Mouse (Mus musculus): Measurements from ENCODE around the gene Rfx1. TPM values are rescaled to one million over a fixed set of nuclear protein-coding genes. Genes with fewer than 3 reads are reported as not detected.
A peak's percentile ranks its signal among the peaks of the same experiment; 100 is the strongest.

The Rfx1 gene
- 30.4 and 39.4 TPM in 2 replicates for polyA plus RNA-seq (2012; rRNA removed)
- polyA plus RNA-seq (2014; fragmentation: Nextera tagmentation; extraction: Ambion mirVana), result 9.8 and 12.8 TPM in 2 replicates

- TF ChIP-seq POLR2A (IDR thresholded peaks at IDR 0.05; ENCODE audit: borderline replicate concordance, extremely low read depth, insufficient read depth, insufficient read length), result peak; percentile 60; the same call in 1 of the 2 replicates
- Histone ChIP-seq H3K9ac (ENCODE audit: low read depth, low read length, severe bottlenecking) (peak within 1 kb of the TSS; percentile 96), H3K27me3 (ENCODE audit: control insufficient read depth, insufficient read depth, low read length) (no peaks in the 10 kb centered on the region), H3K27ac (replicated peaks; ENCODE audit: low read depth, low read length) (peak within 1 kb of the TSS; percentile 98), H3K36me3 (ENCODE audit: control insufficient read depth, insufficient read depth, low read length) (no peaks in the 10 kb centered on the region), H3K4me2 (replicated peaks; ENCODE audit: low read depth, low read length, severe bottlenecking) (peak within 1 kb of the TSS; percentile 76), H3K4me3 (replicated peaks; ENCODE audit: low read length) (peak within 1 kb of the TSS; percentile 99), H3K9me3 (ENCODE audit: control insufficient read depth, low read length) (no peaks in the 10 kb centered on the region), H3K4me1 (ENCODE audit: control insufficient read depth, insufficient read depth, low read length) (peaks cover 9% of the 10 kb centered on the region; the same call in 1 of the 2 replicates)
- under 1% methylated on average over 49 of the region's 51 CpGs for WGBS
- DNase-seq (ENCODE audit: low spot score) (peak; percentile 100), ATAC-seq (ENCODE audit: low FRiP score, low read depth) (peak; percentile 96)
Measured at GRCm38 (mm10) chr8:84066291-84066930, at the start of gene Rfx1. TSS of gene Rfx1 (plus strand) at chr8:84066834.

- Histone ChIP-seq H3K9me3 (ENCODE audit: control insufficient read depth, low read length) (no peaks in the 10 kb centered on the region), H3K4me3 (replicated peaks; ENCODE audit: low read length) (no peak overlapping the region), H3K4me2 (replicated peaks; ENCODE audit: low read depth, low read length, severe bottlenecking) (no peak overlapping the region), H3K9ac (ENCODE audit: low read depth, low read length, severe bottlenecking) (no peak overlapping the region), H3K4me1 (ENCODE audit: control insufficient read depth, insufficient read depth, low read length) (no peaks in the 10 kb centered on the region), H3K27me3 (ENCODE audit: control insufficient read depth, insufficient read depth, low read length) (peaks cover 17% of the 10 kb centered on the region; the same call in 1 of the 2 replicates), H3K36me3 (ENCODE audit: control insufficient read depth, insufficient read depth, low read length) (no peaks in the 10 kb centered on the region), H3K27ac (replicated peaks; ENCODE audit: low read depth, low read length) (no peak overlapping the region)
- no peak for ATAC-seq (ENCODE audit: low FRiP score, low read depth)
- TF ChIP-seq POLR2A (IDR thresholded peaks at IDR 0.05; ENCODE audit: borderline replicate concordance, extremely low read depth, insufficient read depth, insufficient read length), result no peak
- DNase-seq (ENCODE audit: low spot score), result no peak
- 75% methylated on average over 9 of the region's 9 CpGs for WGBS
Measured at GRCm38 (mm10) chr8:84019738-84020137, 46.9 kb upstream of the Rfx1 start.

GRCm38 (mm10) chr8:84021096-84021495 is 45.5 kb upstream of the Rfx1 start, which contains the start of gene Palm3:
TSS of gene Palm3 (plus strand) at chr8:84021471.
- Histone ChIP-seq H3K4me3 (replicated peaks; ENCODE audit: low read length) (no peak within 1 kb of the TSS), H3K9ac (ENCODE audit: low read depth, low read length, severe bottlenecking) (no peak within 1 kb of the TSS), H3K4me1 (ENCODE audit: control insufficient read depth, insufficient read depth, low read length) (no peaks in the 10 kb centered on the region), H3K4me2 (replicated peaks; ENCODE audit: low read depth, low read length, severe bottlenecking) (no peak within 1 kb of the TSS), H3K36me3 (ENCODE audit: control insufficient read depth, insufficient read depth, low read length) (no peaks in the 10 kb centered on the region), H3K9me3 (ENCODE audit: control insufficient read depth, low read length) (no peaks in the 10 kb centered on the region), H3K27ac (replicated peaks; ENCODE audit: low read depth, low read length) (no peak within 1 kb of the TSS), H3K27me3 (ENCODE audit: control insufficient read depth, insufficient read depth, low read length) (peaks cover 21% of the 10 kb centered on the region; the same call in 1 of the 2 replicates)
- no peak for TF ChIP-seq POLR2A (IDR thresholded peaks at IDR 0.05; ENCODE audit: borderline replicate concordance, extremely low read depth, insufficient read depth, insufficient read length)
- 7% methylated on average over 16 of the region's 18 CpGs for WGBS
- no peak for ATAC-seq (ENCODE audit: low FRiP score, low read depth)
- DNase-seq (ENCODE audit: low spot score), result no peak

DNA sequence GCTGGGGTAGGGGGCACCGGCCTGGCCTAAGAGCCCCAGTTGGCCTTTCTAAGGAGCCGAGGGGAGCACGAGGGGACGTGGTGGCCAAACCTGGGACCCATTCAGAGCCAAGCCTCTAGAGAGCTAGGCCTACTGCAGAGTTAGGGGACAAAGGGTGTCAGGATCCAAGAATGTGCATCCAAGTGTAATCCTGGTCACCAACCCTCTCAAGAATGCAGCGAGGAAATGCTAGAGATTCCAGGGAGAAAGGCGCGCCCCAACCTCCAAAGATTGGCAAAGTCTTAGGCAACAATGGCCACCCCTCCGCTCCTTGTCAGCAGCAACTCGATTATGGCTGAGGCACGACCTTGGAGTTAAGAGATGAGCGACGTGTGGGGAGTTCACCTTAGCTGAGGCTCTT is 45.1 kb upstream of the Rfx1 start:
- H3K4me3 ChIP-seq (replicated peaks; ENCODE audit: low read length), result no peak overlapping the region
- H3K9ac ChIP-seq (ENCODE audit: low read depth, low read length, severe bottlenecking), result no peak overlapping the region
- H3K27ac ChIP-seq (replicated peaks; ENCODE audit: low read depth, low read length), result no peak overlapping the region
- WGBS, result 47% methylated on average over 12 of the region's 12 CpGs
- H3K4me1 ChIP-seq (ENCODE audit: control insufficient read depth, insufficient read depth, low read length), result peaks cover 2% of the 10 kb centered on the region; the same call in 1 of the 2 replicates
- H3K27me3 ChIP-seq (ENCODE audit: control insufficient read depth, insufficient read depth, low read length), result peaks cover 26% of the 10 kb centered on the region; the same call in 1 of the 2 replicates
- ATAC-seq (ENCODE audit: low FRiP score, low read depth) (no peak), DNase-seq (ENCODE audit: low spot score) (no peak)
- no peaks in the 10 kb centered on the region for H3K36me3 ChIP-seq (ENCODE audit: control insufficient read depth, insufficient read depth, low read length)
- H3K9me3 ChIP-seq (ENCODE audit: control insufficient read depth, low read length), result no peaks in the 10 kb centered on the region
- TF ChIP-seq POLR2A (IDR thresholded peaks at IDR 0.05; ENCODE audit: borderline replicate concordance, extremely low read depth, insufficient read depth, insufficient read length), result no peak
- no peak overlapping the region for H3K4me2 ChIP-seq (replicated peaks; ENCODE audit: low read depth, low read length, severe bottlenecking)

- TF ChIP-seq POLR2A (IDR thresholded peaks at IDR 0.05; ENCODE audit: borderline replicate concordance, extremely low read depth, insufficient read depth, insufficient read length), result no peak
- Histone ChIP-seq H3K36me3 (ENCODE audit: control insufficient read depth, insufficient read depth, low read length) (no peaks in the 10 kb centered on the region), H3K27ac (replicated peaks; ENCODE audit: low read depth, low read length) (no peak overlapping the region), H3K9me3 (ENCODE audit: control insufficient read depth, low read length) (no peaks in the 10 kb centered on the region), H3K4me3 (replicated peaks; ENCODE audit: low read length) (no peak overlapping the region), H3K4me1 (ENCODE audit: control insufficient read depth, insufficient read depth, low read length) (peaks cover 2% of the 10 kb centered on the region; the same call in 1 of the 2 replicates), H3K9ac (ENCODE audit: low read depth, low read length, severe bottlenecking) (no peak overlapping the region), H3K4me2 (replicated peaks; ENCODE audit: low read depth, low read length, severe bottlenecking) (no peak overlapping the region), H3K27me3 (ENCODE audit: control insufficient read depth, insufficient read depth, low read length) (peaks cover 34% of the 10 kb centered on the region)
- 21% methylated on average over 5 of the region's 5 CpGs for WGBS
- DNase-seq (ENCODE audit: low spot score), result no peak
- ATAC-seq (ENCODE audit: low FRiP score, low read depth), result no peak
Measured at GRCm38 (mm10) chr8:84023085-84023484, 43.5 kb upstream of the Rfx1 start.

All from limb, embryonic 14.5 days (tissue).